8 mouse cellular contexts compared by ENCODE assay signal in the genomic region with DNA sequence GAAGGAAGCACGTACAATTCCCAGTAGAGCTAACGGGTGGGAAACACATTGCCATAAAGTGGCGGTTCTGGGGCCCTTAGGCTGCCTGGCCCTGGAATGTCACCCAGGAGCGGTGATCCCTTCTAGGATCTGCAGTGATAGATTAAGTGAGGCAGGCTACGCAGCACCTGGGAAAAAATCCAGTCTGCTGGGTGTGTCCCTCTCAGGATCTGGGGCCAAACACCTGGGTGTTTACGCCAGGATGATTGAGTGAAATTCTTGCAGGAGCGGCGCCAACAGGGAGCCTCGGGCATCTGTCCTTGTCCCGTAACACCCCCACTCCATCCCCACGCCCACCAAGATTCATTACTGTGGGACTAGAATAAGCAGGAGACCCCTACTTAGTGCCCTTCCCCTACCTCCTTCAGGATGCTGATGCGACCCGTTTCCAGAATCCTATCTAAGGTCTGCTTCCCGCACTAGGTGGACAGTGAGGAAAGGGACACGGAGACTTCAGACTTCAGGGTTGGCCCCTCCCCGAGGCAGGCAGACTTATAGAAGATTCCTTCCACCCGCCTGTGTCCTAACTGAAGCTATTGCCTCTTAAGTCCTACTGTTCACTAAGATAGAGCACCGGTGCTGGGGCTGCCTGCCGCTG. TPM values are rescaled to one million over a fixed set of nuclear protein-coding genes. Genes with fewer than 3 reads are reported as not detected.
DNase-seq lines count a peak whose midpoint lies in the region; ATAC-seq and TF ChIP-seq lines count a peak whose summit lies in the region.

No protein-coding gene starts in this region.

- TF ChIP-seq EP300 in heart, adult 2 months (IDR thresholded peaks at IDR 0.05; ENCODE audit: insufficient read depth, low read depth, low read length) = no peak

- H3K27ac ChIP-seq in heart, adult 2 months = peak overlapping the region; percentile 28; the same call in 1 of the 2 replicates
- no peak overlapping the region for H3K27ac ChIP-seq in brown adipose tissue, adult 24 weeks (replicated peaks; ENCODE audit: low read depth, low read length)
- peak overlapping the region; percentile 94 for H3K27ac ChIP-seq in hindbrain, embryonic 13.5 days
- H3K27ac ChIP-seq in midbrain, embryonic 12.5 days (replicated peaks) = peak overlapping the region; percentile 91

- intact Hi-C loops in heart, adult 2 months (cut with DNase I) = loop anchor here (5.0 kb wide), 1 partner anchor 262 kb away; no protein-coding TSS in a partner anchor
- intact Hi-C loops in heart, postnatal 10 days (cut with DNase I) = loop anchor here (2.0 to 5.0 kb wide), 2 partner anchors 22 to 997 kb away; no protein-coding TSS in a partner anchor

- no peaks in the 10 kb centered on the region for H3K27me3 ChIP-seq in heart, adult 2 months (ENCODE audit: control insufficient read depth, insufficient read depth, low read length)
- no peaks in the 10 kb centered on the region for H3K27me3 ChIP-seq in hindbrain, embryonic 13.5 days
- H3K27me3 ChIP-seq in midbrain, embryonic 12.5 days = no peaks in the 10 kb centered on the region

- H3K4me2 ChIP-seq in hindbrain, embryonic 13.5 days = peak overlapping the region; percentile 60
- H3K4me2 ChIP-seq in midbrain, embryonic 12.5 days (replicated peaks) = peak overlapping the region; percentile 86

- TF ChIP-seq POLR2A in heart, adult 2 months (IDR thresholded peaks at IDR 0.05; ENCODE audit: insufficient read depth, low read depth, low read length) = no peak

- no peaks in the 10 kb centered on the region for H3K36me3 ChIP-seq in heart, adult 2 months (ENCODE audit: control insufficient read depth, insufficient read depth, low read length)
- H3K36me3 ChIP-seq in hindbrain, embryonic 13.5 days = no peaks in the 10 kb centered on the region
- peaks cover 20% of the 10 kb centered on the region for H3K36me3 ChIP-seq in midbrain, embryonic 12.5 days

- H3K9ac ChIP-seq in heart, adult 2 months (ENCODE audit: low read depth, low read length) = no peak overlapping the region
- H3K9ac ChIP-seq in hindbrain, embryonic 13.5 days = peak overlapping the region; percentile 71
- peak overlapping the region; percentile 55 for H3K9ac ChIP-seq in midbrain, embryonic 12.5 days (replicated peaks)

- TF ChIP-seq CTCF in heart, adult 2 months (IDR thresholded peaks at IDR 0.05) = no peak

- DNase-seq in heart, adult 2 months = no peak
- no peak for DNase-seq in heart, postnatal 10 days
- DNase-seq in embryo, embryonic 11 days = no peak
- DNase-seq in yolk sac, embryonic 10.5 days (ENCODE audit: low spot score) = no peak
- no peak for DNase-seq in gastrocnemius, postnatal 4 days (ENCODE audit: low spot score in 2 of 2)

- peak; percentile 35 for ATAC-seq in hindbrain, embryonic 13.5 days (ENCODE audit: low FRiP score)
- no peak for ATAC-seq in midbrain, embryonic 12.5 days (ENCODE audit: low FRiP score, low read depth)

- H3K4me3 ChIP-seq in heart, adult 2 months = peak overlapping the region; percentile 16
- H3K4me3 ChIP-seq in brown adipose tissue, adult 24 weeks (ENCODE audit: insufficient read depth, low read depth, low read length) = peak overlapping the region; percentile 29; the same call in 1 of the 2 replicates
- peak overlapping the region; percentile 34 for H3K4me3 ChIP-seq in hindbrain, embryonic 13.5 days
- peak overlapping the region; percentile 30 for H3K4me3 ChIP-seq in midbrain, embryonic 12.5 days

- H3K79me2 ChIP-seq in heart, adult 2 months (replicated peaks; ENCODE audit: control insufficient read depth, insufficient read depth, low read length) = no peaks in the 10 kb centered on the region

- WGBS in heart, adult 2 months = 23% methylated on average over 19 of the region's 19 CpGs
- 9% methylated on average over 19 of the region's 19 CpGs for WGBS in hindbrain, embryonic 13.5 days
- 4% methylated on average over 19 of the region's 19 CpGs for WGBS in midbrain, embryonic 12.5 days

- no peaks in the 10 kb centered on the region for H3K9me3 ChIP-seq in hindbrain, embryonic 13.5 days
- H3K9me3 ChIP-seq in midbrain, embryonic 12.5 days = no peaks in the 10 kb centered on the region

- H3K4me1 ChIP-seq in heart, adult 2 months (ENCODE audit: control insufficient read depth, insufficient read depth, low read length) = peaks cover 4% of the 10 kb centered on the region
- peaks cover 9% of the 10 kb centered on the region for H3K4me1 ChIP-seq in brown adipose tissue, adult 24 weeks (ENCODE audit: control insufficient read depth, insufficient read depth, insufficient read length, low read length)
- H3K4me1 ChIP-seq in hindbrain, embryonic 13.5 days (replicated peaks) = peaks cover 94% of the 10 kb centered on the region
- peaks cover 92% of the 10 kb centered on the region for H3K4me1 ChIP-seq in midbrain, embryonic 12.5 days

RNA-seq across cellular contexts. Expression of gene Rgma, which starts 23.6 kb away (rescaled TPM):
- 10 to 100 TPM; 54.6 to 83.7 TPM for total RNA-seq in heart, adult 2 months (2021)
- polyA plus RNA-seq in heart, adult 2 months (2012; rRNA removed) = 27.4 and 28.7 TPM in 2 replicates
- total RNA-seq in heart, postnatal 10 days (2021) = 10 to 100 TPM; 40.6 to 50.4 TPM
- 12.8 and 14.5 TPM in 2 replicates for polyA plus RNA-seq in brown adipose tissue, adult 24 weeks (2012; ENCODE audit: insufficient read depth, insufficient read length, missing spikeins)
- 40.0 and 41.1 TPM in 2 replicates for polyA plus RNA-seq in hindbrain, embryonic 13.5 days (2015; fragmentation: Nextera tagmentation; extraction: Ambion mirVana)
- 55.7 and 62.9 TPM in 2 replicates for polyA plus RNA-seq in midbrain, embryonic 12.5 days (2016; fragmentation: Nextera tagmentation; extraction: Ambion mirVana)
- total RNA-seq in gastrocnemius, postnatal 4 days (2021) = 10 to 100 TPM; 94.6 to 97.6 TPM
